Mouse (Mus musculus) G1E (cell line): ENCODE results near the gene Cdh12.

Experiments
- CTCF ChIP-seq: IDR thresholded peaks from 2 replicates; pipeline ENCODE4 v1.5.1; 2012; ENCODE audit warnings: low read depth, low read length, inconsistent platforms, mixed read lengths
- GATA1 ChIP-seq: IDR thresholded peaks from 2 replicates; pipeline ENCODE4 v1.6.1; 2012; ENCODE audit warnings: borderline replicate concordance, low read length, inconsistent platforms, mixed read lengths

DNA sequence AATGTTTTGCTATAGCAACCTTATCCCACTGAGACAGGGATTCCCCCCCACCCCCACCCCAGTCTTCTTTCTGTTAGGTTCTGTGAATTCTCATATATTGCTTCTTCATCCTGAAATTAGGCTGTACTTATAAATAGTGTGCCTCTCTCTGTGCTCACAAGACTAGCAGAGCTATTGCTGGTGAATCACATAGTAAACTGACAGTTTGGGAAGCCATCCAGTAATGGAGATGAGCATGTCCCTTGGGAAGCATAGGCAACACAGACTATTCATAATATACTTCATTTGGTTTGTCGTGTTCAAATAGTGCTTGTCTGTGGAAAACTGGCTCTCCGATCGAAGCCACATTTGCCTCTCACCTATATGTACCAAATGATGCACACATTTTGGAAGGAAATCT, 704.5 kb downstream of the Cdh12 start:
- no peak for TF ChIP-seq CTCF
- no peak for TF ChIP-seq GATA1
